Comparison of ENCODE assay signal across 14 mouse cellular contexts in the genomic region with DNA sequence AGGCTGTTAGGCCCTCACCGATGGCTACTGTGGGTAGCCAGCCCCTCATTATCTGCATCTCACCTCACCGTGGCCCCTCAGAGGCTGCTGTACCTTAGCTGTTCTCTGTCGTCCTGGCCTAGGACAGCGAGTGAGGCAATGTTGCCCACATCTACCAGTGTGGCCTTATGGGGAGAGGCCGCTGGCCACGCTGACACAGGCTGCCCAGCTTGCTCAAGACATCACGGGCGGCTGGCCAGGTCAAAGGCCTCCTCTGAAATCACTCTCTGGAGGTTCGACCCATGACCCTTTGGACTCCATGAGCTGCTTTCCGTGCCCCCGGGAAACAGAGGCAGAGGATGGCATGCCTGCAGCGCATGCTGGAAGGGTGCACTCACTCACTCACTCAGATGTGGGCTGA. TPM values are rescaled to one million over a fixed set of nuclear protein-coding genes. Genes with fewer than 3 reads are reported as not detected.
DNase-seq lines count a peak whose midpoint lies in the region; ATAC-seq and TF ChIP-seq lines count a peak whose summit lies in the region.
"Had no signal": no experiment of that assay in that cellular context is flagged by ENCODE, and none has a peak within 500 bp of the region (broad histone marks: within the 10 kb centered on the region; RNA-seq: fewer than 3 reads in every experiment).

No protein-coding gene starts in this region.

- 81% methylated on average over 12 of the region's 12 CpGs for WGBS in liver, embryonic 12.5 days (ENCODE audit: insufficient replicate concordance)
- WGBS in embryonic facial prominence, embryonic 10.5 days: 68% methylated on average over 12 of the region's 12 CpGs
- WGBS in limb, embryonic 14.5 days: 80% methylated on average over 12 of the region's 12 CpGs

- DNase-seq in heart, adult 11 months: peak; percentile 86
- DNase-seq in heart, postnatal 10 days: no peak
- peak; percentile 7 for DNase-seq in liver
- no peak for DNase-seq in embryonic facial prominence, embryonic 10.5 days (ENCODE audit: low spot score)
- no peak for DNase-seq in limb, embryonic 14.5 days (ENCODE audit: low spot score)
- DNase-seq in left cerebral cortex, adult 11 months (ENCODE audit: low spot score): no peak
- DNase-seq: right cerebral cortex, postnatal 25 days had no signal

- ATAC-seq in liver, embryonic 12.5 days: no peak
- ATAC-seq in limb, embryonic 14.5 days (ENCODE audit: low FRiP score, low read depth): no peak
- ATAC-seq: CD4-positive, CD25-positive, alpha-beta regulatory T cell, adult 4 months; forebrain, embryonic 13.5 days; intestine, embryonic 16.5 days; lung, postnatal 0 days had no signal

- no peak overlapping the region for H3K4me2 ChIP-seq in liver, embryonic 12.5 days
- H3K4me2 ChIP-seq in limb, embryonic 14.5 days (replicated peaks; ENCODE audit: low read depth, low read length, severe bottlenecking): no peak overlapping the region
- H3K4me2 ChIP-seq: embryonic facial prominence, embryonic 15.5 days; forebrain, embryonic 13.5 days; midbrain, embryonic 11.5 days had no signal

- H3K4me3 ChIP-seq in liver, embryonic 12.5 days: no peak overlapping the region
- H3K4me3 ChIP-seq in embryonic facial prominence, embryonic 10.5 days: no peak overlapping the region
- no peak overlapping the region for H3K4me3 ChIP-seq in limb, embryonic 14.5 days (replicated peaks; ENCODE audit: low read length)
- H3K4me3 ChIP-seq: embryonic facial prominence, embryonic 15.5 days; forebrain, embryonic 13.5 days had no signal

- H3K36me3 ChIP-seq in liver, embryonic 12.5 days: 0 out of 2 replicates have a peak, but pooled peaks cover 4% of the 10 kb centered on the region
- peaks cover 12% of the 10 kb centered on the region; the same call in 1 of the 2 replicates for H3K36me3 ChIP-seq in embryonic facial prominence, embryonic 10.5 days (replicated peaks)
- no peaks in the 10 kb centered on the region for H3K36me3 ChIP-seq in limb, embryonic 14.5 days (ENCODE audit: control insufficient read depth, insufficient read depth, low read length)
- H3K36me3 ChIP-seq: embryonic facial prominence, embryonic 15.5 days had no signal

- H3K9me3 ChIP-seq in liver, embryonic 12.5 days (replicated peaks): no peaks in the 10 kb centered on the region
- H3K9me3 ChIP-seq in embryonic facial prominence, embryonic 10.5 days: no peaks in the 10 kb centered on the region
- no peaks in the 10 kb centered on the region for H3K9me3 ChIP-seq in limb, embryonic 14.5 days (ENCODE audit: control insufficient read depth, low read length)
- H3K9me3 ChIP-seq: embryonic facial prominence, embryonic 15.5 days; forebrain, embryonic 13.5 days had no signal

- peaks cover 23% of the 10 kb centered on the region for H3K4me1 ChIP-seq in liver, embryonic 12.5 days
- peaks cover 37% of the 10 kb centered on the region for H3K4me1 ChIP-seq in embryonic facial prominence, embryonic 10.5 days
- H3K4me1 ChIP-seq in limb, embryonic 14.5 days (ENCODE audit: control insufficient read depth, insufficient read depth, low read length): peaks cover 1% of the 10 kb centered on the region

- no peak overlapping the region for H3K9ac ChIP-seq in liver, embryonic 12.5 days
- 0 out of 2 replicates have a peak overlapping the region, but pooled peaks have one; percentile 4 for H3K9ac ChIP-seq in limb, embryonic 14.5 days (ENCODE audit: low read depth, low read length, severe bottlenecking)
- H3K9ac ChIP-seq: embryonic facial prominence, embryonic 15.5 days; forebrain, embryonic 13.5 days had no signal

- H3K27ac ChIP-seq in liver, embryonic 12.5 days: no peak overlapping the region
- 0 out of 2 replicates have a peak overlapping the region, but pooled peaks have one; percentile 55 for H3K27ac ChIP-seq in embryonic facial prominence, embryonic 10.5 days (replicated peaks)
- no peak overlapping the region for H3K27ac ChIP-seq in limb, embryonic 14.5 days (replicated peaks; ENCODE audit: low read depth, low read length)
- H3K27ac ChIP-seq: embryonic facial prominence, embryonic 15.5 days had no signal

- H3K27me3 ChIP-seq in liver, embryonic 12.5 days (replicated peaks): 0 out of 2 replicates have a peak, but pooled peaks cover 4% of the 10 kb centered on the region
- H3K27me3 ChIP-seq in embryonic facial prominence, embryonic 10.5 days (replicated peaks; ENCODE audit: low read depth, poor library complexity, severe bottlenecking): no peaks in the 10 kb centered on the region
- no peaks in the 10 kb centered on the region for H3K27me3 ChIP-seq in limb, embryonic 14.5 days (ENCODE audit: control insufficient read depth, insufficient read depth, low read length)
- H3K27me3 ChIP-seq: embryonic facial prominence, embryonic 15.5 days; forebrain, embryonic 13.5 days had no signal

- intact Hi-C loops in heart, postnatal 10 days (cut with DNase I): no loop called here

- no peak for TF ChIP-seq POLR2A in limb, embryonic 14.5 days (IDR thresholded peaks at IDR 0.05; ENCODE audit: borderline replicate concordance, extremely low read depth, insufficient read depth, insufficient read length)

RNA-seq across cellular contexts. Expression of a gene that starts 6.3 kb away (rescaled TPM):
- 10 to 100 TPM; 27.4 to 33.8 TPM for total RNA-seq in heart, postnatal 10 days (2021)
- 35.9 and 40.3 TPM in 2 replicates for polyA plus RNA-seq in liver, embryonic 12.5 days (2016; fragmentation: Nextera tagmentation; extraction: Ambion mirVana)
- 121 and 132 TPM in 2 replicates for polyA plus RNA-seq in embryonic facial prominence, embryonic 10.5 days (2016; fragmentation: Nextera tagmentation; extraction: Ambion mirVana)
- polyA plus RNA-seq in limb, embryonic 14.5 days (2012; rRNA removed): 187 and 282 TPM in 2 replicates
- 81.9 and 86.7 TPM in 2 replicates for polyA plus RNA-seq in limb, embryonic 14.5 days (2014; fragmentation: Nextera tagmentation; extraction: Ambion mirVana)

RNA-seq across cellular contexts. Expression of a gene that starts 34.5 kb away (rescaled TPM):
- total RNA-seq in heart, postnatal 10 days (2021): 10 to 100 TPM; 33.1 to 34.8 TPM
- polyA plus RNA-seq in liver, embryonic 12.5 days (2016; fragmentation: Nextera tagmentation; extraction: Ambion mirVana): 99.5 and 100.0 TPM in 2 replicates
- polyA plus RNA-seq in embryonic facial prominence, embryonic 10.5 days (2016; fragmentation: Nextera tagmentation; extraction: Ambion mirVana): 96.6 and 101 TPM in 2 replicates
- polyA plus RNA-seq in limb, embryonic 14.5 days (2012; rRNA removed): 55.3 and 55.8 TPM in 2 replicates
- 60.2 and 63.4 TPM in 2 replicates for polyA plus RNA-seq in limb, embryonic 14.5 days (2014; fragmentation: Nextera tagmentation; extraction: Ambion mirVana)

RNA-seq across cellular contexts. Expression of a gene that starts 46.6 kb away (rescaled TPM):
- 10 to 100 TPM; 61.7 to 69.1 TPM for total RNA-seq in heart, postnatal 10 days (2021)
- 128 and 135 TPM in 2 replicates for polyA plus RNA-seq in liver, embryonic 12.5 days (2016; fragmentation: Nextera tagmentation; extraction: Ambion mirVana)
- 265 and 272 TPM in 2 replicates for polyA plus RNA-seq in embryonic facial prominence, embryonic 10.5 days (2016; fragmentation: Nextera tagmentation; extraction: Ambion mirVana)
- 236 and 273 TPM in 2 replicates for polyA plus RNA-seq in limb, embryonic 14.5 days (2012; rRNA removed)
- polyA plus RNA-seq in limb, embryonic 14.5 days (2014; fragmentation: Nextera tagmentation; extraction: Ambion mirVana): 248 and 249 TPM in 2 replicates

RNA-seq across cellular contexts. Expression of a gene that starts 46.7 kb away (rescaled TPM):
- total RNA-seq in heart, postnatal 10 days (2021): 10 to 100 TPM; 12.2 to 12.5 TPM
- 22.4 and 22.9 TPM in 2 replicates for polyA plus RNA-seq in liver, embryonic 12.5 days (2016; fragmentation: Nextera tagmentation; extraction: Ambion mirVana)
- polyA plus RNA-seq in embryonic facial prominence, embryonic 10.5 days (2016; fragmentation: Nextera tagmentation; extraction: Ambion mirVana): 40.0 and 42.1 TPM in 2 replicates
- 61.0 and 79.7 TPM in 2 replicates for polyA plus RNA-seq in limb, embryonic 14.5 days (2012; rRNA removed)
- polyA plus RNA-seq in limb, embryonic 14.5 days (2014; fragmentation: Nextera tagmentation; extraction: Ambion mirVana): 36.8 and 39.0 TPM in 2 replicates

Comparison
In these comparisons a context has a peak if more than half of its experiments do, and no peak if none do; other contexts are left out.
1. DNase-seq: peak in heart, adult 11 months (single experiment) and liver (single experiment); none in heart, postnatal 10 days (0 of 2), embryonic facial prominence, embryonic 10.5 days (single experiment), limb, embryonic 14.5 days (single experiment) and left cerebral cortex, adult 11 months (single experiment).